Mouse (Mus musculus): ENCODE measurements around the gene Synpo2l.

DNA sequence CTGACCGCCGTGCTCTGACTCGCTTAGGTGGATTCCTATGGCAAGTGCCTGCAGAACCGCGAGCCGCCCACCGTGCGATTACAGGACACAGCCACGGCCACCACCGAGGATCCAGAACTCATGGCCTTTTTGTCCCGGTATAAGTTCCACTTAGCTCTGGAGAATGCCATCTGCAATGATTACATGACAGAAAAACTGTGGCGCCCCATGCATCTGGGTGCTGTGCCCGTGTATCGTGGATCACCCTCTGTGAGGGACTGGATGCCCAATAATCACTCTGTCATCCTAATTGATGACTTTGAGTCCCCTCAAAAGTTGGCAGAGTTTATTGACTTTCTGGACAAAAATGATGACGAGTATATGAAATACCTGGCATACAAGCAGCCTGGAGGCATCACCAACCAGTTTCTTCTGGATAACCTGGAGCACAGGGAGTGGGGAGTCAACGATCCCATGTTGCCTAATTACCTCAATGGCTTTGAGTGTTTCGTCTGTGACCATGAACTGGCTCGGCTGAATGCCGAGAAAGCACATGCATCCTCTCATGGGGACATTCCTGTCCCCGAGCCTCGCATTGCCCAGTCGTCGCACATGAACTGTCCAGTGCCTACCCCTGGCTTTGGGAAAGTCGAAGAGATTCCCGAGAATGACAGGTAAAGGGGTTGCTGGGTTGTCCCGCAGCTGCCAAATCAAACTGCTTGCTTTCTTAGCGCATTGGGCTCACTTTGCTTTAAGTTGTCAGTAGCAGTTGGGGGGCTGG is 27.8 kb upstream of the Synpo2l start:
- no peak for TF ChIP-seq CTCF (IDR thresholded peaks at IDR 0.05; ENCODE audit: borderline replicate concordance, insufficient read depth, low read depth, low read length)
- TF ChIP-seq POLR2A (IDR thresholded peaks at IDR 0.05; ENCODE audit: borderline replicate concordance, insufficient read depth, low read length): no peak
